Mouse (Mus musculus) G1E (cell line): ENCODE results near the gene Gm20431. TPM values are rescaled to one million over a fixed set of nuclear protein-coding genes. Genes with fewer than 3 reads are reported as not detected.

Source experiments
- ATAC-seq: 2 replicates; pipeline ENCODE4 v1.8.0; 2016; ENCODE audit warnings: mild to moderate bottlenecking; ENCODE audit not compliant: insufficient number of reproducible peaks, poor library complexity, low FRiP score, severe bottlenecking; ENCODE audit errors: extremely low read depth
- DNase-seq: peaks from one replicate; pipeline ENCODE4 v3.0.0; 2012; ENCODE audit warnings: low spot score
- H3K27me3 ChIP-seq: 2 replicates; pipeline ENCODE4 v1.6.1; 2012; ENCODE audit warnings: mild to moderate bottlenecking, low read length, inconsistent platforms; ENCODE audit not compliant: insufficient read depth
- H3K36me3 ChIP-seq: replicated peaks from 2 replicates; pipeline ENCODE3; 2012; ENCODE audit warnings: mild to moderate bottlenecking, inconsistent platforms
- H3K4me1 ChIP-seq: 2 replicates; pipeline ENCODE4 v1.6.1; 2012; ENCODE audit warnings: low read depth, low read length, inconsistent platforms, mixed read lengths; ENCODE audit not compliant: insufficient read depth
- H3K4me3 ChIP-seq: 2 replicates; pipeline ENCODE4 v1.5.1; 2012; ENCODE audit warnings: low read depth, mild to moderate bottlenecking, inconsistent platforms, low read length, moderate library complexity, mixed read lengths
- H3K9me3 ChIP-seq: replicated peaks from 2 replicates; pipeline ENCODE4 v1.6.1; 2012; ENCODE audit warnings: inconsistent platforms
- CTCF ChIP-seq: IDR thresholded peaks from 2 replicates; pipeline ENCODE4 v1.5.1; 2012; ENCODE audit warnings: low read depth, low read length, inconsistent platforms, mixed read lengths
- GATA1 ChIP-seq: IDR thresholded peaks from 2 replicates; pipeline ENCODE4 v1.6.1; 2012; ENCODE audit warnings: borderline replicate concordance, low read length, inconsistent platforms, mixed read lengths
- GATA2 ChIP-seq: IDR thresholded peaks from 2 replicates; pipeline ENCODE4 v1.6.1; 2012; ENCODE audit warnings: low read depth, low read length, inconsistent platforms, borderline replicate concordance
- POLR2AphosphoS5 ChIP-seq: IDR thresholded peaks from 2 replicates; pipeline ENCODE4 v1.6.1; 2012; ENCODE audit warnings: low read depth, low read length, inconsistent platforms; ENCODE audit not compliant: insufficient replicate concordance
- TAL1 ChIP-seq: conservative IDR thresholded peaks from 2 replicates; pipeline ENCODE4 v1.6.1; 2012; ENCODE audit warnings: low read depth, low read length, inconsistent platforms, mixed read lengths
- polyA plus RNA-seq: library from polyadenylated mRNA; stranded (reverse); fragments of >175 nt; gene quantifications from 2 replicates; pipeline ENCODE4 v1.2.3, GENCODE M21; 2012
- total RNA-seq, 2 experiments: library from RNA; stranded (forward) in 1 of 2; stranded (reverse) in 1 of 2; fragments of 200-1000 nt in 1 of 2; fragments of >200 nt in 1 of 2; fragmentation: Nextera tagmentation in 1 of 2; gene quantifications; 2 replicates each; pipeline ENCODE4 v1.2.3; 2014 to 2017

The Gm20431 gene
- total and polyA plus RNA-seq, 3 experiments: 0.11 to 6.2 TPM; not detected in 1

- Histone ChIP-seq H3K4me3 (no peak overlapping the region), H3K36me3 (no peaks in the 10 kb centered on the region), H3K27me3 (peaks cover 70% of the 10 kb centered on the region), H3K9me3 (no peaks in the 10 kb centered on the region), H3K4me1 (peaks cover 15% of the 10 kb centered on the region)
- ATAC-seq (no peak), DNase-seq (no peak)
- no peak for TF ChIP-seq CTCF
- no peak for TF ChIP-seq GATA1
- no peak for TF ChIP-seq GATA2
- TF ChIP-seq POLR2AphosphoS5: no peak
- no peak for TF ChIP-seq TAL1
Measured at GRCm38 (mm10) chr2:167704409-167704808, 43.1 kb upstream of the Gm20431 start.

- no peak for ATAC-seq
- H3K27me3 ChIP-seq: peaks cover 53% of the 10 kb centered on the region
- H3K9me3 ChIP-seq: no peaks in the 10 kb centered on the region
Measured at GRCm38 (mm10) chr2:167702126-167702525, 40.8 kb upstream of the Gm20431 start.

GRCm38 (mm10) chr2:167701472-167701871 lies 40.2 kb upstream of the Gm20431 start:
- no peak overlapping the region for H3K4me3 ChIP-seq
- H3K27me3 ChIP-seq: peaks cover 49% of the 10 kb centered on the region
- peaks cover 26% of the 10 kb centered on the region for H3K4me1 ChIP-seq
- TF ChIP-seq GATA1: no peak
- no peak for TF ChIP-seq CTCF
- no peak for TF ChIP-seq TAL1
- TF ChIP-seq GATA2: no peak
- no peak for TF ChIP-seq POLR2AphosphoS5
- peaks cover 2% of the 10 kb centered on the region for H3K36me3 ChIP-seq
- H3K9me3 ChIP-seq: no peaks in the 10 kb centered on the region
- ATAC-seq: no peak
- no peak for DNase-seq

More at GRCm38 (mm10) chr2:167702126-167702525, 40.8 kb upstream of the Gm20431 start:
- TF ChIP-seq POLR2AphosphoS5 (no peak), CTCF (no peak), GATA2 (no peak), GATA1 (no peak), TAL1 (no peak)
- no peaks in the 10 kb centered on the region for H3K36me3 ChIP-seq
- peaks cover 24% of the 10 kb centered on the region for H3K4me1 ChIP-seq
- H3K4me3 ChIP-seq: no peak overlapping the region
- DNase-seq: no peak

GRCm38 (mm10) chr2:167700018-167700417 lies 38.7 kb upstream of the Gm20431 start:
- peaks cover 33% of the 10 kb centered on the region for H3K4me1 ChIP-seq

GRCm38 (mm10) chr2:167697902-167698301 lies 36.6 kb upstream of the Gm20431 start:
- ATAC-seq (peak; percentile 91), DNase-seq (peak; percentile 87)
- TF ChIP-seq GATA2: no peak
- no peak for TF ChIP-seq GATA1
- TF ChIP-seq CTCF: no peak
- TF ChIP-seq TAL1: no peak
- TF ChIP-seq POLR2AphosphoS5: no peak
- Histone ChIP-seq H3K4me1 (peaks cover 35% of the 10 kb centered on the region), H3K9me3 (no peaks in the 10 kb centered on the region), H3K36me3 (peaks cover 19% of the 10 kb centered on the region), H3K4me3 (peak overlapping the region; percentile 63; the same call in 1 of the 2 replicates), H3K27me3 (peaks cover 19% of the 10 kb centered on the region)

More at GRCm38 (mm10) chr2:167700018-167700417, 38.7 kb upstream of the Gm20431 start:
- Histone ChIP-seq H3K36me3 (peaks cover 12% of the 10 kb centered on the region), H3K9me3 (no peaks in the 10 kb centered on the region), H3K4me3 (no peak overlapping the region), H3K27me3 (peaks cover 35% of the 10 kb centered on the region)
- ATAC-seq (no peak), DNase-seq (no peak)
- TF ChIP-seq CTCF: no peak
- TF ChIP-seq GATA2: no peak
- TF ChIP-seq GATA1: no peak
- no peak for TF ChIP-seq POLR2AphosphoS5
- TF ChIP-seq TAL1: no peak

GRCm38 (mm10) chr2:167696143-167696542 lies 34.8 kb upstream of the Gm20431 start:
- peaks cover 9% of the 10 kb centered on the region for H3K27me3 ChIP-seq
- no peak overlapping the region for H3K4me3 ChIP-seq
- ATAC-seq: no peak
- DNase-seq: no peak
- H3K9me3 ChIP-seq: no peaks in the 10 kb centered on the region
- peaks cover 47% of the 10 kb centered on the region for H3K4me1 ChIP-seq
- H3K36me3 ChIP-seq: peaks cover 36% of the 10 kb centered on the region
- TF ChIP-seq POLR2AphosphoS5 (no peak), CTCF (no peak), TAL1 (no peak), GATA2 (no peak), GATA1 (no peak)

GRCm38 (mm10) chr2:167695491-167695890 lies 34.2 kb upstream of the Gm20431 start:
- Histone ChIP-seq H3K4me3 (no peak overlapping the region), H3K36me3 (peaks cover 43% of the 10 kb centered on the region), H3K9me3 (no peaks in the 10 kb centered on the region), H3K4me1 (peaks cover 50% of the 10 kb centered on the region), H3K27me3 (peaks cover 4% of the 10 kb centered on the region)
- DNase-seq (no peak), ATAC-seq (no peak)
- TF ChIP-seq GATA1: no peak
